Mouse (Mus musculus): ENCODE data around the gene Gm47996. TPM values are rescaled to one million over a fixed set of nuclear protein-coding genes. Genes with fewer than 3 reads are reported as not detected.
"Not testable (repeated sequence)": the region's sequence is repeated elsewhere in the genome, so short reads cannot be mapped to it uniquely, and the experiment has no call there.

The Gm47996 gene
- polyA plus RNA-seq, 1 experiment from 2014 or later, result 0.42 TPM

DNA sequence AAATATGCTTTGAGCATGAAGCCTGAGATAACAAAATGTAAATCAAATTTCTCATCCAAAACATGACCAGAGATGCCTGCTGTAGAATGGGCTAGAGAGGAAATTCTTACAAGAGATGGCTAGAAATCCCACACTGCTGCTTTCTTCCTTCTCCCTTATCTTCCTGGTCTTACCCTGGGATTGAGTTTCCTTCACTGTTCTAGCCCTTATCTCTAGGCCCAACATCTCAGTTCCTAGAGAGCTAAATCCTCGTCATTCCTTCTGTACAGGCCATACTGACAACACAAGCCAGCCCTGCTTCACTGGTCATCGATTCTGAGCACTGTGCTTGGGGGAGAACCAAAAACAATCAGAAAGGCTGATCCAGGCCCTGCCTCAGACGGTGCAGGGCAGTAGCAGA lies 13.2 kb upstream of the Gm47996 start:
- H3K4me3 ChIP-seq (ENCODE audit: low read depth, low read length); H3K9me3 ChIP-seq (ENCODE audit: control insufficient read depth, low read length); H3K27ac ChIP-seq (ENCODE audit: low read depth, low read length); DNase-seq (ENCODE audit: low spot score); H3K27me3 ChIP-seq (ENCODE audit: control insufficient read depth, insufficient read depth, low read length); H3K4me1 ChIP-seq (replicated peaks; ENCODE audit: control insufficient read depth, insufficient read depth, low read length); H3K9ac ChIP-seq (ENCODE audit: low read depth, low read length); H3K36me3 ChIP-seq (ENCODE audit: control insufficient read depth, insufficient read depth, low read length); H3K4me2 ChIP-seq (replicated peaks; ENCODE audit: low read depth, low read length); ATAC-seq (ENCODE audit: low FRiP score): not testable (repeated sequence)
- WGBS, result 87% methylated on average over 3 of the region's 3 CpGs

DNA sequence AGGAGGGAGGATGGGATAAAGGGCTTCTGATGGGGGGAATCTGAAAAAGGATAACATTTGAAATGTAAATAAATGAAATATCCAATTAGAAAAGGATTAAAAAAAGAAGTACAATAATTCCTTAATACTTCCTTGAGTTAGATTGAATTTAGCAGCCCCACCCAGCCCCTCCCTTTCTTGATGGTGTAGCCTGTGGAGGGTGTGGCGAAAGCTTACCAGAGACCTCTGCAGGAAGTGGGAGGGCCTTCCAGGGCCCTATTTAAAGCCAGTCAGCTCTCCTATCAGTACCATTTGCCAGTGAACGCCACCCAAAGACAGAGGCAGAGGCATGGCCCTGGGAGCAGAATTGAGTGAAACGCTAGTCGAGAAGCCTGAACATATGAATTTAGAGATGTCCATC lies 11.8 kb upstream of the Gm47996 start, which contains the start of gene Gm47995:
Gene Gm47995 (plus strand): TSS at position 329 of the 400 bp plus-strand sequence.
- not testable (repeated sequence) for DNase-seq (ENCODE audit: low spot score); H3K36me3 ChIP-seq (ENCODE audit: control insufficient read depth, insufficient read depth, low read length); H3K4me2 ChIP-seq (replicated peaks; ENCODE audit: low read depth, low read length); ATAC-seq (ENCODE audit: low FRiP score); H3K27me3 ChIP-seq (ENCODE audit: control insufficient read depth, insufficient read depth, low read length); H3K9ac ChIP-seq (ENCODE audit: low read depth, low read length); H3K4me1 ChIP-seq (replicated peaks; ENCODE audit: control insufficient read depth, insufficient read depth, low read length); H3K9me3 ChIP-seq (ENCODE audit: control insufficient read depth, low read length); H3K4me3 ChIP-seq (ENCODE audit: low read depth, low read length); H3K27ac ChIP-seq (ENCODE audit: low read depth, low read length)
- WGBS, result 100% methylated on average over 1 of the region's 4 CpGs

DNA sequence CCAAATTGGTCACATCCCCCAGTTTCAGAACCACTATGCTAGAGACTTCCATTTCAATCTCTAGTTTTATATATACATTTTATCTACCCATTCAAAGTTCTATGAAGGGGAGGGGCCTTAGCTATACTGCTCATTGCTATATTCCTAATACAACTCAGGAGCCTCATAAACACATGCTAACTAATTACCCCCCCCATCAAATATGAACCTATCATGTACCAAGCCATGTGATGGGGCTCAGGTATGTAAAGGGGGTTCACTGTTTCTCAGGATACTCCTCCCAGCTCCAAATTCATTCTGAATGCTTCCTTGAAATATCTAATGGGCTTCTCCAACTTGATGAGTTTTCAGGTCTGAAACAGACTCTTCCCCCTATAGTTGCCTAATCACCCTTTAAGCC lies 9.3 kb upstream of the Gm47996 start:
- not testable (repeated sequence) for DNase-seq (ENCODE audit: low spot score); H3K4me2 ChIP-seq (replicated peaks; ENCODE audit: low read depth, low read length); H3K36me3 ChIP-seq (ENCODE audit: control insufficient read depth, insufficient read depth, low read length); H3K27ac ChIP-seq (ENCODE audit: low read depth, low read length); ATAC-seq (ENCODE audit: low FRiP score); H3K4me3 ChIP-seq (ENCODE audit: low read depth, low read length); H3K9ac ChIP-seq (ENCODE audit: low read depth, low read length); H3K9me3 ChIP-seq (ENCODE audit: control insufficient read depth, low read length); H3K27me3 ChIP-seq (ENCODE audit: control insufficient read depth, insufficient read depth, low read length); H3K4me1 ChIP-seq (replicated peaks; ENCODE audit: control insufficient read depth, insufficient read depth, low read length)

DNA sequence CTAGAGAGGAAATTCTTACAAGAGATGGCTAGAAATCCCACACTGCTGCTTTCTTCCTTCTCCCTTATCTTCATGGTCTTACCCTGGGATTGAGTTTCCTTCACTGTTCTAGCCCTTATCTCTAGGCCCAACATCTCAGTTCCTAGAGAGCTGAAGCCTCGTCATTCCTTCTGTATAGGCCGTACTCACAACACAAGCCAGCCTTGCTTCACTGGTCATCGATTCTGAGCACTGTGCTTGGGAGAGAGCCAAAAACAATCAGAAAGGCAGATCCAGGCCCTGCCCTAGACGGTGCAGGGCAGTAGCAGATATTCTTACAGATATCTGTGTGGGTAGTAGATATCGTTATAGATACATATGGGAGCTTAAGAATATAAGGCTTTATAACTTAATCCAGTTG lies 7.2 kb upstream of the Gm47996 start:
- not testable (repeated sequence) for H3K9ac ChIP-seq (ENCODE audit: low read depth, low read length); H3K4me1 ChIP-seq (replicated peaks; ENCODE audit: control insufficient read depth, insufficient read depth, low read length); H3K27ac ChIP-seq (ENCODE audit: low read depth, low read length); H3K27me3 ChIP-seq (ENCODE audit: control insufficient read depth, insufficient read depth, low read length); H3K4me2 ChIP-seq (replicated peaks; ENCODE audit: low read depth, low read length); H3K4me3 ChIP-seq (ENCODE audit: low read depth, low read length); H3K36me3 ChIP-seq (ENCODE audit: control insufficient read depth, insufficient read depth, low read length); H3K9me3 ChIP-seq (ENCODE audit: control insufficient read depth, low read length); ATAC-seq (ENCODE audit: low FRiP score); DNase-seq (ENCODE audit: low spot score)
- 81% methylated on average over 3 of the region's 5 CpGs for WGBS

DNA sequence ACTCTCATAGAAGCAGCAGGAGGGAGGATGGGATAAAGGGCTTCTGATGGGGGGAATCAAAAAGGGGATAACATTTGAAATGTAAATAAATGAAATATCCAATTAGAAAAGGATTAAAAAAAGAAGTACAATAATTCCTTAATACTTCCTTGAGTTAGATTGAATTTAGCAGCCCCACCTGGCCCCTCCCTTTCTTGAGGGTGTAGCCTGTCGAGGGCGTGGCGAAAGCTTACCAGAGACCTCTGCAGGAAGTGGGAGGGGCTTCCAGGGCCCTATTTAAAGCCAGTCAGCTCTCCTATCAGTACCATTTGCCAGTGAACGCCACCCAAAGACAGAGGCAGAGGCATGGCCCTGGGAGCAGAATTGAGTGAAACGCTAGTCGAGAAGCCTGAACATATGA lies 6.1 kb upstream of the Gm47996 start, which contains the start of gene 3110040M04Rik:
Gene 3110040M04Rik (plus strand): TSS at position 304 of the 400 bp plus-strand sequence.
- H3K4me3 ChIP-seq (ENCODE audit: low read depth, low read length); H3K36me3 ChIP-seq (ENCODE audit: control insufficient read depth, insufficient read depth, low read length); H3K9me3 ChIP-seq (ENCODE audit: control insufficient read depth, low read length); DNase-seq (ENCODE audit: low spot score); H3K9ac ChIP-seq (ENCODE audit: low read depth, low read length); H3K27ac ChIP-seq (ENCODE audit: low read depth, low read length); H3K4me1 ChIP-seq (replicated peaks; ENCODE audit: control insufficient read depth, insufficient read depth, low read length); ATAC-seq (ENCODE audit: low FRiP score); H3K4me2 ChIP-seq (replicated peaks; ENCODE audit: low read depth, low read length); H3K27me3 ChIP-seq (ENCODE audit: control insufficient read depth, insufficient read depth, low read length): not testable (repeated sequence)
- no CpG with 5 or more reads among the region's 6 CpGs for WGBS

DNA sequence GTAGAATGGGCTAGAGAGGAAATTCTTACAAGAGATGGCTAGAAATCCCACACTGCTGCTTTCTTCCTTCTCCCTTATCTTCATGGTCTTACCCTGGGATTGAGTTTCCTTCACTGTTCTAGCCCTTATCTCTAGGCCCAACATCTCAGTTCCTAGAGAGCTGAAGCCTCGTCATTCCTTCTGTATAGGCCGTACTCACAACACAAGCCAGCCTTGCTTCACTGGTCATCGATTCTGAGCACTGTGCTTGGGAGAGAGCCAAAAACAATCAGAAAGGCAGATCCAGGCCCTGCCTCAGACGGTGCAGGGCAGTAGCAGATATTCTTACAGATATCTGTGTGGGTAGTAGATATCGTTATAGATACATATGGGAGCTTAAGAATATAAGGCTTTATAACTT lies 1.4 kb upstream of the Gm47996 start:
- not testable (repeated sequence) for H3K27me3 ChIP-seq (ENCODE audit: control insufficient read depth, insufficient read depth, low read length); H3K9ac ChIP-seq (ENCODE audit: low read depth, low read length); DNase-seq (ENCODE audit: low spot score); H3K36me3 ChIP-seq (ENCODE audit: control insufficient read depth, insufficient read depth, low read length); H3K4me3 ChIP-seq (ENCODE audit: low read depth, low read length); H3K27ac ChIP-seq (ENCODE audit: low read depth, low read length); H3K4me1 ChIP-seq (replicated peaks; ENCODE audit: control insufficient read depth, insufficient read depth, low read length); H3K9me3 ChIP-seq (ENCODE audit: control insufficient read depth, low read length); H3K4me2 ChIP-seq (replicated peaks; ENCODE audit: low read depth, low read length)
- ATAC-seq (ENCODE audit: low FRiP score), result peak; percentile 47; the same call in 1 of the 2 replicates
- 81% methylated on average over 3 of the region's 5 CpGs for WGBS

DNA sequence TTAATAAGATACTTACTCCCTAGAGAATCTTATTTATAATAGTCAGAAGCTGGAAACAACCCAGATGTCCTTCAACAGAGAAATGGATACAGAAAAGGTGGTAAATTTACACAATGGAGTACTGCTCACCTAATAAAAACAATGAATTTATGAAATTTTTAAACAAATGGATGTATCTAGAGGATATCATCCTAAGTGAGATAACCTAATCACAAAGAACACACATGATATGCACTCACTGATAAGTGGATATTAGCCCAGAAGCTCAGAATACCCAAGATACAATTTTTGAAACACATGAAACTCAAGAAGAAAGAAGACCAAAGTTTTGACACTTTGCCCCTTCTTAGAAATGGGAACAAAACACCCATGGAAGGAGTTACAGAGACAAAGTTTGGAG lies 987 bp upstream of the Gm47996 start:
- H3K27ac ChIP-seq (ENCODE audit: low read depth, low read length); H3K36me3 ChIP-seq (ENCODE audit: control insufficient read depth, insufficient read depth, low read length); H3K27me3 ChIP-seq (ENCODE audit: control insufficient read depth, insufficient read depth, low read length); H3K9ac ChIP-seq (ENCODE audit: low read depth, low read length); ATAC-seq (ENCODE audit: low FRiP score); H3K4me2 ChIP-seq (replicated peaks; ENCODE audit: low read depth, low read length); DNase-seq (ENCODE audit: low spot score); H3K4me1 ChIP-seq (replicated peaks; ENCODE audit: control insufficient read depth, insufficient read depth, low read length); H3K4me3 ChIP-seq (ENCODE audit: low read depth, low read length); H3K9me3 ChIP-seq (ENCODE audit: control insufficient read depth, low read length): not testable (repeated sequence)

DNA sequence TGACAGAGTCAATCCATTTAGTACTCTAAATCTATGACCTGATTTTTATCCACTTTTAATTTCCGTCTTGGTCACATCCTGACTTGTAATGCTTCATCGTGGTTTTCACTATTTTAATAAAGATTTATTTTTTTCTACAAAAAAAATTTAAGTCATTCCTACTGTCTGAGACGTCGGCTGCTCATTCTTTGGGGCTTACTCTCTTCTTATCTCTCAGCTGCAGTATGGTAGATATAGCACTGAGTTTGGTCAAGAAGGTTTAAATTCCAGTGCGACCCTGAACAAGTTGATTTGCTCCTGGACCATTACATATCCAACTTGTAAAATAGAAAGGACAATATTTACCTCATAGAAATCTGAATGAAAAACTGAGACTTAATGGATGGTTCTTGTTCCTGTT lies 1.7 kb downstream of the Gm47996 start:
- not testable (repeated sequence) for H3K4me2 ChIP-seq (replicated peaks; ENCODE audit: low read depth, low read length); DNase-seq (ENCODE audit: low spot score); H3K27me3 ChIP-seq (ENCODE audit: control insufficient read depth, insufficient read depth, low read length); H3K9ac ChIP-seq (ENCODE audit: low read depth, low read length); H3K36me3 ChIP-seq (ENCODE audit: control insufficient read depth, insufficient read depth, low read length); ATAC-seq (ENCODE audit: low FRiP score); H3K27ac ChIP-seq (ENCODE audit: low read depth, low read length); H3K4me1 ChIP-seq (replicated peaks; ENCODE audit: control insufficient read depth, insufficient read depth, low read length); H3K4me3 ChIP-seq (ENCODE audit: low read depth, low read length); H3K9me3 ChIP-seq (ENCODE audit: control insufficient read depth, low read length)
- 91% methylated on average over 5 of the region's 5 CpGs for WGBS

DNA sequence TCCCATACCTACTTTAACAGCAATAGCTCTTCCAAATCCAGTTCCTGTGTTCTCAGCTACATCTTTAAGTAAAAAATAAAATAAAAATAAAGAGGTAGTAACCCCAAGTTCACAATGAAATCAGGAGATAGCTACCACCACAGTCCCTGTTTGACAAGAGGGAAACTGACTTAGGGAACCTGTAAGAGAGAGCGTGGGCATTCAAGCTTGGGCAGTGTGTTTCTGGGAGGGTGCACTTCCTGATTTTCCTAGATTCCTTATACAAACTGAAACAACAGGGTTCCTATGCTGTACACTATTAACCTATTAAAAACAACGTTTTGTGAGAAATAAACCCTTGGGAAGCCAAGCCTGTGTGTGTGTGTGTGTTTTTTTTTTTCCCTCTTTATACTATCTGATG lies 4.9 kb downstream of the Gm47996 start:
- H3K27me3 ChIP-seq (ENCODE audit: control insufficient read depth, insufficient read depth, low read length), result no peaks in the 10 kb centered on the region
- H3K4me3 ChIP-seq (ENCODE audit: low read depth, low read length), result no peak overlapping the region
- no peak overlapping the region for H3K9ac ChIP-seq (ENCODE audit: low read depth, low read length)
- DNase-seq (ENCODE audit: low spot score) (no peak), ATAC-seq (ENCODE audit: low FRiP score) (no peak)
- H3K4me1 ChIP-seq (replicated peaks; ENCODE audit: control insufficient read depth, insufficient read depth, low read length), result no peaks in the 10 kb centered on the region
- no peaks in the 10 kb centered on the region for H3K36me3 ChIP-seq (ENCODE audit: control insufficient read depth, insufficient read depth, low read length)
- no peaks in the 10 kb centered on the region for H3K9me3 ChIP-seq (ENCODE audit: control insufficient read depth, low read length)
- 76% methylated on average over 2 of the region's 2 CpGs for WGBS
- H3K27ac ChIP-seq (ENCODE audit: low read depth, low read length), result no peak overlapping the region
- no peak overlapping the region for H3K4me2 ChIP-seq (replicated peaks; ENCODE audit: low read depth, low read length)
